Mouse (Mus musculus) T-helper 17 cell (primary cell): ENCODE measurements around the gene Trappc2l.

Experiments used
- in situ Hi-C, 2 experiments: fragments of 300-600 bp; cut with MboI, MseI; formaldehyde crosslinking; loops; 1 replicate in 1 of 2; 2 replicates in 1 of 2; pipeline ENCODE4 v1.15.1; 2025; ENCODE audit warnings: high pct_unique_total_duplicates in 2 of 2

Trappc2l gene

DNA sequence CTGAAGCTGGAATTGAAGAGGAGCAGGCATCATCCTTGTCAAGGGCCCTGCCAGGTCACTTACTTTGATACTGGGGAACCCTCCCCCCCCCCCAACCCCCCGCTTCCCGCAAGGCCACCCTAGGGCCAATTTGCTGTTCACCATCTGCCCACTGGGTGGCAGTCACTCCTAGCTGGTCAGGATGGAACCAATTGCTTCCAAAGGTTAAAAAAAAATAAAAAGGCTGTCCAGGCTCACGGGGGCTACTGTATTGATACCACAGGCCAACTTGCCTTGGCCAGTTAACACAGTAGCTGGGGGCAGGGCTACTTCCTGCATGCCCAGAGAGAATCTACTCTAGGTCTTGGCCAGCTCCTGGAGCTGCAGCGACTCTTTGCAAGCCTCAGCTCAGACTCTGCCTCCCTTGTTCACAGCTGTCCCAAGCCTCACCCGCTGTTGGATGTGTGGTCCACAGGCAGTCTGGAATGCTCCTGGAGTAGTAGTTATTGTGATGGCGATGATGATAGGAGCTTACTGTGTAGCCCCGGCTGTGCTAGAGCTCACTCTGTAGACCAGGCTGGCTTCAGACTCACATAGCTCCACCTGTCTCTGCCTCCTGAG is 6.6 kb downstream of the Trappc2l start:
- in situ Hi-C loops = loop anchor here in 1 of 2 experiments (25.0 kb wide), 1 partner anchor 1031 kb away; the partner anchor contains the start of genes Fbxo31 and Map1lc3b

DNA sequence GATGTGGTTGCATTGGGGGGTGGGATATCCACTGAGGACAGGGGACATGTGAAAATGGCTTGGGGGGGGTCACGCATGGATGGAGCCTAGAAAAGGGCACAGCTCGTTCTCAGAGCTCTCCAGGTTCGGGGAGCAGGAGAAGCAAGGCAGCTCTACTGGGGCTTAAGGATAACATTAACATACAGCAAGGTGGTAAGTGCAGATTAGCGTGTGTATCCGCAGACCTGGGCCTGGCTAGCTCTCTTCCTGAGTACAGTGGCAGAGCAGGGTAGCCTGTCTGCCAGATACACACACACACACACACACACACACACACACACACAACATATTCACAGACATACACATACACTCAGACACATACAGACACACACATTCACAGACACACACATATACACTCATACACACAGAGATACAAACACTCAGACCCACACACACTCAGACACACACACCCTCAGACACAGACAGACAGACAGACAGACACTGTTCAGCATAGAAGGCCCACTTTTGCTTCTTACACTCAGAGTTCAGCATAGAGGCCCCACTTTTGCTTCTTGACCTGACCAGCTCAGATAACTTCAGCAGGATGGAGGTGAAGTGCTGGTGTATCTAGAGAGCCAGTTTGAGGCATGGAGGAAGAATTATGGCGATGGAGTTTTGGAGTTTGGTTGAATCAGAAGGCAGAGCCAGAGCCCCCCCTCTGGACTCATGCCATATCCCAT is 7.4 kb downstream of the Trappc2l start:
- in situ Hi-C loops = loop anchor here in 1 of 2 experiments (25.0 kb wide), 1 partner anchor 1032 kb away; the partner anchor contains the start of genes Fbxo31 and Map1lc3b

DNA sequence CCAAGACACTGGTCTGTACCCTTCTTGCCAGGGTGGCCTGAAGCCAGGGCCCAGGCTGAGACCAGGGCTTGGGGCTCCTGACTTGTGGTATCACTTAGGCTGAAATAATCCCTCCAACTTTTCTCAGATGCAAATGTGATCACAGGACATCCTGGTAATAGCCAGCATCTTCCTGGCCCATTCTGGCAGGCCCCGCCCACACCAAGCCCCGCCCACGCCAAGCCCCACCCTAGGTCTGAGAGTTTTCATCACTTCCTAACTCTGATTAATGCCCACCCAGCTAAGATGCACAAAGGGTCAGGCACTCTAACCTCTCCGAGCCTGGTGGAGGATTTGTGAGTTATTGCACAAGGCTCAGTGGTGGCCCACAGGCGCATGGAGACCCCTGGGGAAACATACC is 9.0 kb downstream of the Trappc2l start:
- in situ Hi-C loops = loop anchor here (5.0 to 25.0 kb wide), 4 partner anchors 212 to 1294 kb away; partner anchors contain the start of genes Fbxo31 (in 1 of the 2) and Map1lc3b (in 1 of the 2)

DNA sequence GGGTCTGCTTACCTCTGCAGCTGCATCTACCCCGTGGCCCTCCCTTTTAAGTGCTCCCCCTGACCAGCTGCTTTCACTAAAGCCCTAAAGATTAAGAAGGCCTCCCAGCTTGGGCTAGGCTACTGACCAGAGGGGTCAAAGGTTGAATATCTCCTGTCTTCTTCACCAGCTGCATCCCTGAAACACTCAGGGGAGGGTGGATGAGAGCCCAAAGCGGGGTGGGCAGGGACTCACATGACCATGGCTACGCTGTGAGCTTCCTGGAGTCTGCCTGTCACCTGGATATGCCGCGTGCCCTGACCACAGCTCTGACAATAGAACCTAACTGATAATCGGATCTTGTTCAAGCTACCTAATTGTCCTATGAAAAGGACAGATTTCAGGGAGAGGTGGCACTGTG is 11.3 kb downstream of the Trappc2l start, which contains the start of gene Pabpn1l:
TSS of gene Pabpn1l (minus strand) at position 13 of the 400 bp plus-strand sequence.
- in situ Hi-C loops = loop anchor here (5.0 to 25.0 kb wide), 4 partner anchors 210 to 1292 kb away; partner anchors contain the start of genes Fbxo31 (in 1 of the 2) and Map1lc3b (in 1 of the 2)

DNA sequence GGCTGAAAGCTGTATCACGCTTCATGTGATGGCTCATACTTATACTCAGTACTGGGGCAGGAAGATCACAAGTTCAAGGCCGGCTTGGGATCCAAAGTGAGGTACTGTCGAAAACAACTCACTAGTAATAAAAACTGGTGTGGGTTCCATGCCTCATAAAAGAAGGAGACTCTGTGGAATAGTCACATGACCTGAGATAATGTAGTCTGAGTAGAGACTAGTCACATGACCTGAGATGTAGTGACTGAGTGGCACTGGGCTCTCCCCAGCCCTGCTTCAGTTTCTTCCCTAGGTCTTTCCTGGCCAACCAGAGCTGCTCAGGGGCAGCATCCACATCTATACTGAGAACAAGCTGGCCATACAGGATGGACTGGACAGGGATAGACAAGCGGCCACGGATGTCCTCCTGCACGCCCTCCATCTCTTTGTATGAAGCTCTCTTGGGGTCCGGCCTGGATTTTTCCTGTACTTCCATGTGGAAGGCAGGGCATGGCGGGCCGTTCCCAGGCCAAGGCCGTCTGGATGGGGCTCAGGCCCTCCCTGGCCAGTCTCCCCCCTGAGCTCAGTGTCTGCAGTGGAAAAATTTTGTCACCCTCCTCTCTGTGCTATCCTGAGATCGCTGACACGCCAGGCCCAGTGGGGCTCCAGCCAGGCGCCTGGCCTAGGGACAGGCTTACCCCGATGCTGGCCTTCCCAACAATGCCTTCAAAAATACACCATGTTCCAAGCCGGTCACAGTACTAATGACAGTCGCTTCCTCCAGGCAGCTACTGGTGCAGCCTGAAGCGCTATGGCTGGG is 12.6 kb downstream of the Trappc2l start:
- in situ Hi-C loops = loop anchor here (5.0 to 25.0 kb wide), 4 partner anchors 208 to 1291 kb away; partner anchors contain the start of genes Fbxo31 (in 1 of the 2) and Map1lc3b (in 1 of the 2)

DNA sequence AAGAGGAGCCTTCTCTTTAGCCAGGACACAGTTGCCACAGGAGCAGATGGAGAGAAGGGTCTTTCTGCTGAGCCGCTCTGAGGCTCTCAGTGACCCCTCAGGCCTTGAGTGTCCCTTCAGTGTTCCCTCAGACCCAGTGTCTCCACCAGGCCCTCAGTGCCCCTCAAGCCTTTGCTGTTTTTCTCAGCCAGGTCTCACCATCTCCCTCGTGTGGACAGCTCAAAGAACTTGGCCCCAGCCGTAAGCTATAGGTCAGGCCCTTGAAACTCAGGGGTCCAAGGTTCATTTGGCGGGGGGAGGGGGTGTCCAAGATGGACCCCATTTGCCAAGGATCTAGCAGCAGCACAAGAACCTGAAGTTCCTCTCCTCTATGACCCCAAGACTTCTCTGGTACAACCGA is 13.2 kb downstream of the Trappc2l start:
- in situ Hi-C loops = loop anchor here (5.0 to 25.0 kb wide), 4 partner anchors 208 to 1290 kb away; partner anchors contain the start of genes Fbxo31 (in 1 of the 2) and Map1lc3b (in 1 of the 2)

DNA sequence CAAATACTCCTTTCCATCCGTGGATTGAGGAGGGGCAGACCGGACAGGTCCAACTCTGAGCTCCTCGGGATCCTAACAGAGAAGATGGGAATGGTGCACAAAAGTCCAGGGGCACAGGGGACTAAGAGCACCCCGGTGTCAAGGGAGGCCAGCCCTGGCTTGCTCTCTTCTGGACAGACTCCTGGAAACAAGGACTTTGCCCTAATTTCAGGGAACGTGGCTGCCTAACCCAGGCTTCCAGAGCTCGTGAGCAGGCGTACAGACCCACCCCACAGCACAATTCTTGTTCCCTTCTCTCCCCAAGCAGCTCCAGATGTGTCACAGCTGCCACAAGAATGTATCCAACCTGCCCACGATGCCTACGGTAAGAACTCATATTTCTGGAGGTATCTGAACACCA is 14.4 kb downstream of the Trappc2l start:
- in situ Hi-C loops = loop anchor here (10.0 kb wide), 2 partner anchors 459 to 1289 kb away; no protein-coding TSS in a partner anchor

DNA sequence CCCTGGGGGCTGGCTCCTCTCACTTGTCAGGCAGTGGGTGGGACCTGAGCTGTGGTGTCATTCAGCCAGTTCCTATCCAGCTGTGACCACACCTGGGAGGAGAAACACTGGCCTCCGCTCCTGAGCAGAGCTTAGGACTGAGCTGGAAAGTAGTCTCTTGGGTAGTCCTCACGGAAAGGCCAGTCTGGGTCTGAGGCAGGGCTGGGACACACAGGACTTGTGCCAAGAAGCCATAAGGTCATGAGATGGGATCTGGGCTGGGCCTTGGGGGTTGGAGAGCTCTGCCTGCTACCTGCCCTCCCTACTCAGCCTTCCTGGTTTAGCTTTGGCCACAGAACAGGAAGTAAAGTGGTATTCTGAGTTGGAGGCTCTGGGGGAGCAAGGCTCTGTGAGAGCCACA is 15.5 kb downstream of the Trappc2l start:
- in situ Hi-C loops = loop anchor here (10.0 kb wide), 2 partner anchors 458 to 1288 kb away; no protein-coding TSS in a partner anchor

DNA sequence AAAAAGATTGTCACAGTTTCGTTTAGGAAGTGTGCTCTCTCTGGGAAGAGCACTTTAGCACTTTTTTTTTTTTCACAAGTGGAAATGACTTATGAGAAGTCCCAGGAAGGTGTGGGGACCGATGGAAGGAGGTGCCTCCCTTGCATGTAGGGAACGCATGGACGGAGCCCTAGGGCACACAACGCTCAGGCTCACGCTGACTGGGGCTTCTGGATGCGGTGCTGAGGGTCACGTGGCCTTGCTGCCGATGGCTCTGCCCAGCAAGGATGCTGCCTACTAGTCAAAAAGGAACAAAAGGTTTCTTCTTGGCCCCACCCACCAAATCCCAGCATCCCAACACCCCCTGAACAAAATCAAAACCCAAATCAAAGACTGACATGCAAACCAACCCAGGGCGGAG is 17.9 kb downstream of the Trappc2l start:
- in situ Hi-C loops = loop anchor here (10.0 kb wide), 2 partner anchors 455 to 1285 kb away; no protein-coding TSS in a partner anchor

DNA sequence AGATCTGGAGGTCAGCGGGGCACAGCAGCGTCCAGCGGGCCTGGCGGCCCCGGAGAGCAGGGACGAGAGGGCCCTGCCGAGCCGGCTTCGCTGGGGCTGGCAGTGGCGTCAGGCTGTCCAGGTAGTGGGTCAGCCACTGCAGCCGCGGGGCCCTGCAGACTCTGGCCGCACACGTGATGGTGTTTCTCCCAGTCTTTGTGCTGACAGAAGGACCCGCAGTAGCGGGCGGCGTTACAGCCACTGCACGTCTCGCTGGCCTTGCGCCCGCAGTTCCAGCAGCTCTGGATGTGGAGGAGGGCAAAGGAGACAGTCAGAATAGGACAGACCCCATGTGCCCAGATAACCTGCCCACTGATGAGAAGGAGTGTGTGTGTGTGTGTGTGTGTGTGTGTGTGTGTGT is 19.3 kb downstream of the Trappc2l start:
- in situ Hi-C loops = loop anchor here in 1 of 2 experiments (10.0 kb wide), 1 partner anchor 1054 kb away; no protein-coding TSS in a partner anchor

DNA sequence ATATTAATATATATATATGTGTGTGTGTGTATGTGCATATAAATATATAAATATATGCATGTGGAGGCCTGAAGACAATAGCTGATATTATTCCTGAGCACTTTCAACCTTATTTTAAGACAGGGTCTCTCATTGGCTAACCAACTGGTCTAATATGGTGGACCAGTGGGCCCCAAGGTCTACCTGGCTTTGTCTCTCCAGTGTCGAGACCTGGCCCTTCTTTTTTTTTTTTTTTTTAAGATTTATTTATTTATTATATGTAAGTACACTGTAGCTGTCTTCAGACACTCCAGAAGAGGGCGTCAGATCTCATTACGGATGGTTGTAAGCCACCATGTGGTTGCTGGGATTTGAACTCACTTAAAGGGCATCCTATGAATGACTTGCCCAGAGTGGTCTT is 20.7 kb downstream of the Trappc2l start:
- in situ Hi-C loops = loop anchor here in 1 of 2 experiments (10.0 kb wide), 1 partner anchor 1053 kb away; no protein-coding TSS in a partner anchor

DNA sequence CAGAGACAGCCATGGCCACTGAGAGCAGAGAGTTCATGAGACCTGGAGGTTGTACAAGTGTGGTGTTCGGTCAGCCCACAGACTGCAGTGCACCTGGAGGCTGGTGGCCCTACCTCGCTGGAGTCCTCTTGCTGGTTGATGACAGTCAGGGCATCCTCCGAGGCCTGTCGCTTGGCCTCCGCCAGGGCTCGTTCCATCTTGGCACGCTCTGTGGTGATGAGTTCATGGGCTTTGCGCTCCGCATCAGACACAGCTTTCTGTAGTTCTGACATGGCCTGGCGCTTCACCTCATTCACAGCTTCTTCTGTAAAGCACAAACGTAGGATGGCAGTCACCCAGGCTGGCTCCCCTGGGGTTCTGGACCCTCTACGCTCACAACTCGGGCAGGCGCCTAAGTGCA is 21.8 kb downstream of the Trappc2l start:
- in situ Hi-C loops = loop anchor here in 1 of 2 experiments (10.0 kb wide), 1 partner anchor 1052 kb away; no protein-coding TSS in a partner anchor

DNA sequence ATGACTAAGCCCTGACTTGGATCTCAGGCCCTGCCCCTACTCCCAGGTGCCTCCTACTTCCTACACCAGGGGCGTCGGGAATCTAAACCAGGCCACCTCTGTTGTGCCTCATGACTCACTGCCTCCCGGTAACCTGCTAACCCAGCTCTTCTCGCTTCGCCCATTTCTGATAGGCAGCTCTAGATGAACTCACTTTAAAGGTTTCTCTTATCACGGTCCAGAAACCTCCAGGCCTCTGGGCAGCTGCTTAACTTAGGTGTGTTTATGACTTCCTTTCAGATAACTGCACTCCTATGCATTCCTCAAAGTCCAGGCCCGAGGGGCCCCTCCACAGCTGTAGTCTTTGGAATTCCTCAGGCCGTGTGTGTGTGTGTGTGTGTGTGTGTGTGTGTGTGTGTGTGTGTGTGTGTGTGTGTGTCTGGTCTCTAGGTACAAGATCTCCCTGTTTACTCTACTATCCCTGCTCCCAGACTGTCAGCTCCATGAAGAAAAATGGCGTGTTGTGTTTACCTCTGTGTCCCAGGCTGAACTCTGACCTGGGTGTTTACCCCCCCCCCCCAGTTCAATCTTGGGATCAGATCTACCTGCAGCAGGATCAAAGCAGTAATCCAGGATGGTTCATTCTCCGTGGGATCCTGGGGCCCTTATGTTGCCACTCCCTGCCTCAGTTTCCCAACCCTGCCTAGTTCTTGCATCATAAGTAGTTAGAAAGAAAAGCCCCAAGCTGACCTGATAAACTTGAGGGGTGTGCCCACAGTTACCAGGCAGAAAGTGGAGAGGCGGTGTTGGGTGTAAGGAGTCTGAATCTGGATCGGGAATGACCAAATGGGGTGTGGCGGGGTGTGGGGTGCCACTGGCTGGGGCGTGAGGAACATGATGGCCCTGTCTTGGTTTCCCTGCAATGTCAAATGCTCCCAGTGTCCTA is 24.7 kb downstream of the Trappc2l start:
- in situ Hi-C loops = loop anchor here in 1 of 2 experiments (10.0 kb wide), 1 partner anchor 1049 kb away; no protein-coding TSS in a partner anchor

DNA sequence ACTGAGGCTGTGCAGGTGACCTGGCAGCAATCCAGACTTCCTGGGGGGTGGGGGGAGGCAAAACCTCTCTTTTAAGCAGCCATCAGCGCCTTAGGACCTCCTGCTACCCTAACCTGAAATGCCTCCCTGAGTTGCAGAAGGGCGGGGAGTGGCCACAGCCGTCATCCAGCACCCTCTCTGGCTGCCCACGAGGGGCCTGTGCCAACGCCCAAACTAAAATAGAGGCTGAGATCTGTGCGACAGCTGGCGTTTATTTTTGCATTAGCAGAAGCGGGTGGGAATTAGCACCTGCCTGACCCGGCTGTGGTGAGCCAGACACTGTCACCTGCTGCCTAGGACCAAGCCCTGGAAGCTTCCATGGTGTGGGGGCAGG is 25.3 kb downstream of the Trappc2l start:
- in situ Hi-C loops = loop anchor here in 1 of 2 experiments (10.0 kb wide), 1 partner anchor 1048 kb away; no protein-coding TSS in a partner anchor

DNA sequence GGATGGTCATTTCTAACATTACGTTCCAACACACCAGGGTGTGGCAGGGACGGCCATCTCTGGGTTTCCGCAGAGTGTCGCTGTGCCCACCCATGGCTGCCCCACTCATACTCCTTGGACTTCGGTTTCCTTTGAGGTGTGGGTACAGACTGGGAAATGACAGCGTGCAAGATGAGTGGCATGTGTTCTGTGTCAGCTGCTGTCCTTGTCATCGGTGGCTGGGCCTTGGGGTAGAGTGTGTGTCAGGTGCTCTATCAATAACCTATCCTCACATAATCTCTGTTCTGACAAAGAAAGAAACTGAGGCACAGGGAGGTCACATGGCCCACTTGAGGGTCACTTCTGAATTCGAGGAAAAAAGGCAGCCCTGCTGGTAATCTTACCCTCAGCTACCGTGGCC is 25.8 kb downstream of the Trappc2l start:
- in situ Hi-C loops = loop anchor here in 1 of 2 experiments (10.0 kb wide), 1 partner anchor 1048 kb away; no protein-coding TSS in a partner anchor

DNA sequence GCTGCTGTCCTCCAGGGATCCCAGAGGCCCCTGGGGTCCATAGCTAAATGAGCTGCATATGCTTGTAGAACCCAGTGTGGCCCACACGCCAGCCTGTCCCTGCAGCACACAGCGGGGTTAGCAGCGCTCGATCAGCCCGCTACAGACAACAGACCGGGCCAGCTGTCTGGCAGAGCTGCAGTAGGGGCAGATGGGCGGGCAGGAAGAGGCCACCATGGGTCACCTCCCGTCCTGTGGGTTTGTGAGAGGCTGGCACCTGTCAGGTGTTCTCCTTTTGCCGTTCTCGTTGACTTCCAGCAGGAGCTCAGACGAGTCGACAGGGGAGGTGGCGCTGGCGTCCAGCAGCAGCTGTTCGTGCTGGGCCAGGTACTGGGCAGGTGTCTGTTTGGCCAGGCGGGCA is 27.2 kb downstream of the Trappc2l start:
- in situ Hi-C loops = loop anchor here in 1 of 2 experiments (10.0 kb wide), 1 partner anchor 1046 kb away; no protein-coding TSS in a partner anchor

DNA sequence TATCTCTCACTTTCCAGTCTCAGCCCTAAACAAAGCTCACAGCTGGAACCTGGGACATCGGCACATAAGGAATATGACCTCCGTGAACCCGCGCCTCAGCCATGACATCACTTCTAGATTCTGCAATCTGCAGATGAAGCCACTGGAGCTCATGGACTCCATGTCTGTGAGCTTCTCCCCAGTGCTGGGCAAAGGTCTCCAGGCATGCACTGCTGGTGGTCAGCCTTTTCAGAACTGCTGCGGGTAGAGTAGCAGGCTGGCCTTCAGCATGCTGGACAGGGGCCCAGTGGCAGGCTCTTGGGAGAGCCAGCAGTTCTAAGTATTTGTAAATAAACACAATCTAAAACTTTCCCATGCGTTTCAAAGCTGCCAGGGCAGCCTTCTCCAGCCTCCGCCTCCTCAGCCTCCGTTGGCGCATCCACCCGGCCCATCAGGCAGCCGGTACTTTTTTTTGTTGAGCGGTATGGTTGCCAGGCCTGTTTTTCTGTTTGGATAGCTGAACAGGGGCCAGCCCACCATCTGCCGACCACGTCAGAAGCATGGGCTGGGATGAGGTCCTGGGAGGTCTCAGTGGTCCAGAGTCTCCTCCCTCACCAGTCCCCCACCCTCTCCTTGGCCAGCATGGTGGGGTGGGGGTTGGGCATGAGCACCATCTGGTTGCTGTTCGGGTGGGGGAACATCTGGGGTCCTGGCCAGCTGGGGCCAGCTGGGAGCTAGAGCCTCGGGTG is 28.2 kb downstream of the Trappc2l start:
- in situ Hi-C loops = loop anchor here in 1 of 2 experiments (10.0 kb wide), 1 partner anchor 1045 kb away; no protein-coding TSS in a partner anchor

DNA sequence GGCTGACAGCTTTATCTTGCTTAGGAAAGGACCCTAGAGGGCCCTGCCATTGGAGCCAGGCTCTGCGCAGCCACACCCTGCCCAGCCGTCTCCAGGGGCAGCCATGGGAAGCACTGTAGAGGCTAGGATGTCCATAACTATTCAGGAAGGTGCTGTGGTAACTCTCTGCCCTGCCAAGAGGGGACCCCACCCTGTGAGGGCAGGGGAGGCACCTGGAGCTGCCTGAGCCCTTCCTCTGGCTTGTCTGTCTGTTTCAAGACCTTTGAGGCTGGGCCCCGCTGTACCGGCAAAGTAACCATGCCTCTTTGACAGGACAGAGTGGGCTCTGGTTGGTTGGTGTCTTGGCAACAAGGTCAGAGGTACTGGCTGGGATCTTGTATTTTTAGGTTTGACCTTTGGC is 29.4 kb downstream of the Trappc2l start:
- in situ Hi-C loops = no loop called here

DNA sequence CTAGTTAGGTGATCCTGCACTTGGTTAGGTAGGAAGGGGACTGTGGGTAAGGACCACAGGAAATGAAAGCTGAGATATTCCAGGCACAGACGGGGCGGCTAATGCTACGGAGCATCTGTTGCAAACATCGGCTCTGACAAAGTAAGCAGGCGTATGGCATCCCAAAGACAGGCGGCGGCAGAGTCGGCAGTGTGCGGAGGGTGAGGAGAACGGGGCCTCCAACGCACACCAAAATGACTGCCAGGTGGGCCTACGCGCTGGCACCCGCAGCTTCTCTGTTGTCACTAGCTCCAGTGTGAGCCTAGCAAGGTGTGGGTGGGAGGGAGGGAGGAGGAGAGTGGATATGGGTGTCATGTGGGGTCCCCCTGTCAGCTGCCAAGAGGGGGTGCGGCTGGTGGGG is 30.0 kb downstream of the Trappc2l start:
- in situ Hi-C loops = no loop called here
